Mouse (Mus musculus) limb, embryonic 14.5 days (tissue): ENCODE measurements at regions not wholly inside any gene's neighbourhood (a gene's known extent, or its start where the extent isn't known, plus 50 kb on each side); places are given as distances from the start of the nearest gene placed in this dataset.

ENCODE experiments used
- ATAC-seq: fragments of 200-750 bp; cut with Nextera tagmentation; 2 replicates; pipeline ENCODE4 v1.8.0; 2017; ENCODE audit warnings: low read depth, moderate number of reproducible peaks, moderate TSS enrichment; ENCODE audit not compliant: low FRiP score
- DNase-seq: peaks from one replicate; pipeline ENCODE4 v3.0.0-alpha.2; 2015; ENCODE audit warnings: low spot score
- H3K27ac ChIP-seq: fragments of 300-500 bp; sonication (generic); replicated peaks from 2 replicates; pipeline ENCODE4 v1.5.1; 2014; ENCODE audit warnings: low read depth, mild to moderate bottlenecking, low read length, moderate library complexity, mixed read lengths
- H3K27me3 ChIP-seq: fragments of 300-500 bp; sonication (generic); 2 replicates; pipeline ENCODE4 v1.6.1; 2014; ENCODE audit warnings: low read length, mixed read lengths; ENCODE audit not compliant: control insufficient read depth, insufficient read depth
- H3K36me3 ChIP-seq: fragments of 300-500 bp; sonication (generic); 2 replicates; pipeline ENCODE4 v1.6.1; 2014; ENCODE audit warnings: mild to moderate bottlenecking, low read length, moderate library complexity, mixed read lengths; ENCODE audit not compliant: control insufficient read depth, insufficient read depth
- H3K4me1 ChIP-seq: fragments of 300-500 bp; sonication (generic); 2 replicates; pipeline ENCODE4 v1.6.1; 2014; ENCODE audit warnings: antibody characterized with exemption, low read length, mixed read lengths; ENCODE audit not compliant: control insufficient read depth, insufficient read depth
- H3K4me2 ChIP-seq: fragments of 300-500 bp; sonication (generic); replicated peaks from 2 replicates; pipeline ENCODE4 v1.6.1; 2014; ENCODE audit warnings: low read depth, mild to moderate bottlenecking, low read length, moderate library complexity; ENCODE audit not compliant: severe bottlenecking
- H3K4me3 ChIP-seq: fragments of 300-500 bp; sonication (generic); replicated peaks from 2 replicates; pipeline ENCODE4 v1.5.1; 2014; ENCODE audit warnings: low read length
- H3K9ac ChIP-seq: fragments of 300-500 bp; sonication (generic); 2 replicates; pipeline ENCODE4 v1.6.1; 2014; ENCODE audit warnings: mild to moderate bottlenecking, low read depth, low read length, moderate library complexity; ENCODE audit not compliant: severe bottlenecking
- H3K9me3 ChIP-seq: fragments of 300-500 bp; sonication (generic); 2 replicates; pipeline ENCODE4 v1.6.1; 2016; ENCODE audit warnings: low read length; ENCODE audit not compliant: control insufficient read depth
- POLR2A ChIP-seq: fragments of 200-500 bp; IDR thresholded peaks from 2 replicates; pipeline ENCODE4 v1.8.0; 2012; ENCODE audit warnings: inconsistent platforms, mild to moderate bottlenecking, moderate library complexity, borderline replicate concordance; ENCODE audit not compliant: insufficient read depth, insufficient read length; ENCODE audit errors: extremely low read depth
- WGBS: fragments of 180-500 bp; shearing (Covaris S2); extraction: QIAGEN DNeasy Blood & Tissue Kit; methylation state at CpG from one replicate; pipeline ENCODE4 v1.1.7; 2014; 5-methylcytosine and 5-hydroxymethylcytosine counted together

GRCm38 (mm10) chr2:39278218-39278617 is 52.0 kb upstream of the Ppp6c start:
- DNase-seq (no peak), ATAC-seq (no peak)
- Histone ChIP-seq H3K4me2 (no peak overlapping the region), H3K27ac (no peak overlapping the region), H3K9me3 (no peaks in the 10 kb centered on the region), H3K27me3 (no peaks in the 10 kb centered on the region), H3K36me3 (no peaks in the 10 kb centered on the region), H3K4me3 (no peak overlapping the region), H3K4me1 (no peaks in the 10 kb centered on the region), H3K9ac (no peak overlapping the region)
- no peak for TF ChIP-seq POLR2A
- 45% methylated on average over 1 of the region's 1 CpGs for WGBS
